Mouse (Mus musculus) MN1 (cell line): ENCODE results near the gene Col23a1.
A peak's percentile ranks its signal among the peaks of the same experiment; 100 is the strongest.

Source experiments
- DNase-seq: peaks from one replicate; pipeline ENCODE4 v3.0.0-alpha.2; 2016; ENCODE audit warnings: low spot score

Gene Col23a1

GRCm38 (mm10) chr11:51482251-51482650 is 192.5 kb downstream of the Col23a1 start:
- no peak for DNase-seq

GRCm38 (mm10) chr11:51485051-51485521 is 195.4 kb downstream of the Col23a1 start:
- no peak for DNase-seq

GRCm38 (mm10) chr11:51485775-51486464 is 196.2 kb downstream of the Col23a1 start:
- no peak for DNase-seq

- no peak for DNase-seq
Observed at GRCm38 (mm10) chr11:51488813-51489212, 199.1 kb downstream of the Col23a1 start.

- DNase-seq: no peak
Observed at GRCm38 (mm10) chr11:51493421-51493820, 203.7 kb downstream of the Col23a1 start.

GRCm38 (mm10) chr11:51494178-51494577 is 204.5 kb downstream of the Col23a1 start:
- DNase-seq: no peak

GRCm38 (mm10) chr11:51499776-51500175 is 210.1 kb downstream of the Col23a1 start:
- no peak for DNase-seq

GRCm38 (mm10) chr11:51502431-51502851 is 212.7 kb downstream of the Col23a1 start:
- no peak for DNase-seq

GRCm38 (mm10) chr11:51504946-51505345 is 215.2 kb downstream of the Col23a1 start:
- DNase-seq: no peak

GRCm38 (mm10) chr11:51508053-51508452 is 218.3 kb downstream of the Col23a1 start:
- DNase-seq: no peak

GRCm38 (mm10) chr11:51509211-51509610 is 219.5 kb downstream of the Col23a1 start:
- DNase-seq: no peak

GRCm38 (mm10) chr11:51513019-51513418 is 223.3 kb downstream of the Col23a1 start:
- no peak for DNase-seq

GRCm38 (mm10) chr11:51515346-51515745 is 225.6 kb downstream of the Col23a1 start:
- no peak for DNase-seq

- no peak for DNase-seq
Observed at GRCm38 (mm10) chr11:51518100-51518499, 228.4 kb downstream of the Col23a1 start.

GRCm38 (mm10) chr11:51518585-51518984 is 228.9 kb downstream of the Col23a1 start:
- DNase-seq: no peak

- DNase-seq: no peak
Observed at GRCm38 (mm10) chr11:51521440-51521839, 231.7 kb downstream of the Col23a1 start.

GRCm38 (mm10) chr11:51523215-51523614 is 233.5 kb downstream of the Col23a1 start:
- no peak for DNase-seq

GRCm38 (mm10) chr11:51523625-51524024 is 233.9 kb downstream of the Col23a1 start:
- no peak for DNase-seq

- no peak for DNase-seq
Observed at GRCm38 (mm10) chr11:51526631-51527161, 237.0 kb downstream of the Col23a1 start.

- no peak for DNase-seq
Observed at GRCm38 (mm10) chr11:51533128-51533533, 243.4 kb downstream of the Col23a1 start.

GRCm38 (mm10) chr11:51534314-51534713 is 244.6 kb downstream of the Col23a1 start:
- DNase-seq: peak; percentile 60

- peak; percentile 21 for DNase-seq
Observed at GRCm38 (mm10) chr11:51538388-51538787, 248.7 kb downstream of the Col23a1 start.

GRCm38 (mm10) chr11:51538919-51539758 is 249.4 kb downstream of the Col23a1 start:
- DNase-seq: no peak
